Mouse (Mus musculus) midbrain, embryonic 14.5 days (tissue): ENCODE data around the gene Bcr. TPM values are rescaled to one million over a fixed set of nuclear protein-coding genes. Genes with fewer than 3 reads are reported as not detected.

ENCODE experiments used
- ATAC-seq: fragments of 200-750 bp; cut with Nextera tagmentation; 2 replicates; pipeline ENCODE4 v1.8.0; 2017; ENCODE audit warnings: moderate number of reproducible peaks, moderate library complexity; ENCODE audit not compliant: low FRiP score, low TSS enrichment
- DNase-seq: peaks from one replicate; pipeline ENCODE4 v3.0.0-alpha.2; 2015
- H3K27ac ChIP-seq: fragments of 300-500 bp; sonication (generic); replicated peaks from 2 replicates; pipeline ENCODE4 v1.5.1; 2014; ENCODE audit warnings: mild to moderate bottlenecking, low read depth, low read length, moderate library complexity
- H3K27me3 ChIP-seq: fragments of 300-500 bp; sonication (generic); 2 replicates; pipeline ENCODE4 v1.6.1; 2014; ENCODE audit warnings: low read length, control low read depth, mixed read lengths; ENCODE audit not compliant: control insufficient read depth, insufficient read depth
- H3K36me3 ChIP-seq: fragments of 300-500 bp; sonication (generic); 2 replicates; pipeline ENCODE4 v1.6.1; 2014; ENCODE audit warnings: low read length, control low read depth; ENCODE audit not compliant: control insufficient read depth, insufficient read depth
- H3K4me1 ChIP-seq: fragments of 300-500 bp; sonication (generic); 2 replicates; pipeline ENCODE4 v1.6.1; 2014; ENCODE audit warnings: mild to moderate bottlenecking, antibody characterized with exemption, low read length, control low read depth; ENCODE audit not compliant: control insufficient read depth, insufficient read depth
- H3K4me2 ChIP-seq: fragments of 300-500 bp; sonication (generic); 2 replicates; pipeline ENCODE4 v1.6.1; 2014; ENCODE audit warnings: mild to moderate bottlenecking, low read length, moderate library complexity
- H3K4me3 ChIP-seq: fragments of 300-500 bp; sonication (generic); replicated peaks from 2 replicates; pipeline ENCODE4 v1.5.1; 2014; ENCODE audit warnings: low read depth, low read length
- H3K9ac ChIP-seq: fragments of 300-500 bp; sonication (generic); replicated peaks from 2 replicates; pipeline ENCODE4 v1.6.1; 2014; ENCODE audit warnings: mild to moderate bottlenecking, low read length, moderate library complexity
- H3K9me3 ChIP-seq: fragments of 300-500 bp; sonication (generic); 2 replicates; pipeline ENCODE4 v1.6.1; 2016; ENCODE audit warnings: low read length, control low read depth, mixed read lengths; ENCODE audit not compliant: control insufficient read depth
- WGBS: fragments of 180-500 bp; shearing (Covaris S2); extraction: QIAGEN DNeasy Blood & Tissue Kit; methylation state at CpG from one replicate; pipeline ENCODE4 v1.1.7; 2014; 5-methylcytosine and 5-hydroxymethylcytosine counted together
- polyA plus RNA-seq: library from polyadenylated mRNA; unstranded; fragments of >200 nt; fragmentation: Nextera tagmentation; extraction: Ambion mirVana; gene quantifications from 2 replicates; pipeline ENCODE4 v1.2.1, GENCODE M21; 2014

Bcr gene
- polyA plus RNA-seq, 1 experiment from 2014 or later, result 22.8 TPM

DNA sequence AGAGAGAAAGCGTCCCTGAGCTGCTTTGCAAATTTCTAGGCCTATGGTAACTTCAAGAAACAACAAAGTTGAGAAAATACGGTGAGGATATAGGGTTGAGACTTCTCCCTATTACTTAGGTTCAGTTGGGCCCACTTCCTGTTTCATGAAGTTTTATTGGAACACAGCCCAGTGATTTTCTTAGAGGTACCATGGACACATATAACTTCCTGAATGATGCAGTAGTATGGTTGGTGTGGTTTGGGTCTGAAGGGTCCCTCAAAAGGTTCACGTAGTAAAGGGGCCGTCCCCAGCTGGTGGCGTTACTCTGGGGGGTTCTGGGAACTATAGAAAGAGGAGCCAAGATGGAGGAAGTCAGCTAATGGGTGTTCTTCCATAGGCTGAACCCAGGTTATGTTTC lies 45.3 kb downstream of the Bcr start:
- H3K27me3 ChIP-seq, result no peaks in the 10 kb centered on the region
- no peak overlapping the region for H3K27ac ChIP-seq
- H3K4me3 ChIP-seq, result no peak overlapping the region
- no peak for ATAC-seq
- no peak for DNase-seq
- peaks cover 31% of the 10 kb centered on the region for H3K4me1 ChIP-seq
- H3K4me2 ChIP-seq, result no peak overlapping the region
- WGBS, result 95% methylated on average over 5 of the region's 5 CpGs
- H3K9ac ChIP-seq, result no peak overlapping the region
- H3K36me3 ChIP-seq, result no peaks in the 10 kb centered on the region
- H3K9me3 ChIP-seq, result no peaks in the 10 kb centered on the region

DNA sequence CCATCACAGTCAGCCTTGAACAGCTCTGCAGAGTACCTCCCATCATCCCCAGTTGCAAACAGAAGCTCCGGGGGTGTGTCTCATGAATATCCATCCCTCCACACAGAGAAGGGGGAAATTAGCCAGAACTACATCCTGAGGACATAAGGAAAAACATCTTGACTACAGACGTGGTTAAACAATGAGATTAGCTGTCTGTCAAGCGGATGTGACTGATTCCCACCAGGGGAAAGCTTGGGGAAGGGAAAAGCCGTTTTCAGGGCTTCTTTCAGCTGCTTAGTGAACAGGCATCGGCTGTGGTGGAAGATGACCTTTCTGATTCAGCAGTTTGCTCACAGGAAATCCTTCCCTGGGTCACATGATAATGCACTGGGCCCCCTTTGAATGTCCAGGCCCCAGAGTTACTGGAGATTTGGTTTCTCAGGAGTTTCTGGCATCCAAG lies 46.6 kb downstream of the Bcr start:
- DNase-seq (peak; percentile 43), ATAC-seq (no peak)
- peaks cover 31% of the 10 kb centered on the region for H3K4me1 ChIP-seq
- no peaks in the 10 kb centered on the region for H3K36me3 ChIP-seq
- H3K4me2 ChIP-seq, result no peak overlapping the region
- WGBS, result 3% methylated on average over 5 of the region's 5 CpGs
- no peaks in the 10 kb centered on the region for H3K27me3 ChIP-seq
- peak overlapping the region; percentile 53 for H3K27ac ChIP-seq
- no peak overlapping the region; the same call in 1 of the 2 replicates for H3K9ac ChIP-seq
- no peak overlapping the region for H3K4me3 ChIP-seq
- H3K9me3 ChIP-seq, result no peaks in the 10 kb centered on the region

DNA sequence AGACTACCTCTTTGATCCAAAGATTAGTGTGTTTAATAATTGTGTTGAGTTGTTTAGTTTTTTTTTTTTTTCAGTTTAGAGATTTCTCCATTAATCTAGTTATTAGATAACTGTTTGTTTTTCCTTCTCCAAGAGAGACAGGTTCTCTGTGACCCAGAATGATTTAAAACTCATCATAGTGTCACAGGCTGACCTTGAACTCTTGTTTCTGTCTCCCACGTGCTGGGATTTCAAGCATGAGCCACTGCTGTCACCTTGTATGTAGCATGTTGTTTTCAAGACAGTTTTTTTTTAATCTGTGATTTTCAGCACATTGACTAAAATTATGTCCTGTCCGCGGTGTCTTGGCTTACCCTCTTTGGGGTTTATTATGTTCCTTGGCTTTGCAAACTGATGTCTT lies 47.7 kb downstream of the Bcr start:
- Histone ChIP-seq H3K9ac (no peak overlapping the region), H3K4me1 (peaks cover 31% of the 10 kb centered on the region)
- 80% methylated on average over 3 of the region's 3 CpGs for WGBS

GRCm38 (mm10) chr10:75111446-75112201 lies 51.2 kb downstream of the Bcr start:
- Histone ChIP-seq H3K4me2 (no peak overlapping the region), H3K27me3 (no peaks in the 10 kb centered on the region), H3K4me3 (no peak overlapping the region), H3K4me1 (peaks cover 8% of the 10 kb centered on the region; the same call in 1 of the 2 replicates), H3K9me3 (no peaks in the 10 kb centered on the region), H3K36me3 (no peaks in the 10 kb centered on the region), H3K9ac (no peak overlapping the region), H3K27ac (no peak overlapping the region)
- ATAC-seq (no peak), DNase-seq (no peak)
- WGBS, result 89% methylated on average over 11 of the region's 11 CpGs

More for the DNA sequence above, 47.7 kb downstream of the Bcr start:
- Histone ChIP-seq H3K4me2 (no peak overlapping the region), H3K4me3 (no peak overlapping the region), H3K27me3 (no peaks in the 10 kb centered on the region), H3K36me3 (no peaks in the 10 kb centered on the region), H3K9me3 (no peaks in the 10 kb centered on the region), H3K27ac (no peak overlapping the region)
- no peak for ATAC-seq
- no peak for DNase-seq

- Histone ChIP-seq H3K9me3 (no peaks in the 10 kb centered on the region), H3K27me3 (no peaks in the 10 kb centered on the region), H3K27ac (0 out of 2 replicates have a peak overlapping the region, but pooled peaks have one; percentile 6), H3K4me1 (peaks cover 2% of the 10 kb centered on the region; the same call in 1 of the 2 replicates), H3K4me3 (no peak overlapping the region), H3K9ac (no peak overlapping the region), H3K36me3 (no peaks in the 10 kb centered on the region), H3K4me2 (no peak overlapping the region)
- DNase-seq (no peak), ATAC-seq (no peak)
- WGBS, result 52% methylated on average over 3 of the region's 3 CpGs
These were observed 52.0 kb downstream of the Bcr start for GRCm38 (mm10) chr10:75112405-75112804.

- ATAC-seq, result no peak
- no peak overlapping the region for H3K9ac ChIP-seq
- WGBS, result 79% methylated on average over 9 of the region's 9 CpGs
- H3K36me3 ChIP-seq, result no peaks in the 10 kb centered on the region
- H3K4me2 ChIP-seq, result no peak overlapping the region
- no peaks in the 10 kb centered on the region for H3K9me3 ChIP-seq
- no peaks in the 10 kb centered on the region for H3K4me1 ChIP-seq
- DNase-seq, result no peak
- H3K27me3 ChIP-seq, result no peaks in the 10 kb centered on the region
- no peak overlapping the region for H3K27ac ChIP-seq
- H3K4me3 ChIP-seq, result no peak overlapping the region
These were observed 53.2 kb downstream of the Bcr start for GRCm38 (mm10) chr10:75113620-75114019.

DNA sequence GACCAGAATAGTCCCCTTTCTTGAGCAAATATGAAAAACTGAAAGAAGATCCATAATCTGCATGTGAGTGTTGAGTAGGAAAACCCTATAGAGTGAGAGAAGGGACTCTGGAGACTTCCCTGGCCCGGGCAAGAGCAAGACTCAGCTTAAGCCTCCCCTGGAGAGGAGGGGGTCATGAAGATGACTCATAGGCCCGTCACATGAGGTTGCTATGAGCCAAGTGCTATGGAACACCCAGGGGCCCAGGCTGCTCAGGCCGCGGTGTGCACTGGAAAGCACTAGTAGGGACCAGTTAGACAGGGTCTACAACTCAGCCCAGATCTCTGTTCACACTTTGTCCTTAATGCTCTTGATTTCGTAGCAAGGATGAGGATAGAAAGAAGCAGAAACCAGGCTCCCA lies 54.8 kb downstream of the Bcr start:
- no peaks in the 10 kb centered on the region for H3K4me1 ChIP-seq
- H3K27ac ChIP-seq, result no peak overlapping the region
- no peaks in the 10 kb centered on the region for H3K27me3 ChIP-seq
- ATAC-seq, result no peak
- no peak for DNase-seq
- H3K9ac ChIP-seq, result no peak overlapping the region
- H3K9me3 ChIP-seq, result no peaks in the 10 kb centered on the region
- no peak overlapping the region for H3K4me2 ChIP-seq
- no peaks in the 10 kb centered on the region for H3K36me3 ChIP-seq
- H3K4me3 ChIP-seq, result no peak overlapping the region
- WGBS, result 93% methylated on average over 5 of the region's 5 CpGs

DNA sequence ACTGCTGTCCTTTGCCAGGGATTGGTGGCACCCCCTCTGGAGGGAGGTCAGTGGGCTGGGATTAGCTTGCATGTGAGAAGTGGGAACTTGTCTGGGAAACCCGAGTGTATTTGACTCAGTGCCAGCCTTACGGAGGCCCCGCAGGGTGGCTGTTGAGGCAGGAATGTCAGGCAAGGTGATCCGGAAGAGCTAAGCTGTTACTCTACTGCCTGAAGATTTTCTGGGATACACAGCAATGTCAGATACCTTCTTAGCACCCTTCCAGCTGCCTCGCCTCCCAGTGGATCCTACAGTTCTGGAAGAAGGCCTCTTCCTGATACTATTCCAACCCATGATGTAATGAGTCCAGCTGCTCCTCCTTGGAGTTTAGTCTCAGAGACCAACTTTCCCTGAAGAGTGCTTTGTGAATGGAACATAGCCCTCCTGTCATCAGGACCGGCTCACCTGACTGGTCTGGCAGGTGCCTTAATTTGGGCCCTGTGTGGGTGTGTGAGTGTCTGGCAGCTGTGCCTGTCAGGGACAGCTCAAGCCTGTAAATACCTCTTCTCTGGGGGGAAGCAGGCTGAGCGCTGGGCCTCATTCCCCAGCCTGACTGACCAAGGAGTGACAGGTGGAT lies 56.6 kb downstream of the Bcr start:
- Histone ChIP-seq H3K4me3 (no peak overlapping the region), H3K9me3 (no peaks in the 10 kb centered on the region), H3K4me1 (peaks cover 12% of the 10 kb centered on the region; the same call in 1 of the 2 replicates), H3K4me2 (no peak overlapping the region), H3K27me3 (no peaks in the 10 kb centered on the region), H3K9ac (no peak overlapping the region), H3K36me3 (no peaks in the 10 kb centered on the region), H3K27ac (no peak overlapping the region)
- DNase-seq (no peak), ATAC-seq (no peak)
- WGBS, result 84% methylated on average over 7 of the region's 7 CpGs

- no peak overlapping the region for H3K9ac ChIP-seq
- WGBS, result 89% methylated on average over 6 of the region's 6 CpGs
- ATAC-seq (no peak), DNase-seq (no peak)
- H3K4me2 ChIP-seq, result no peak overlapping the region
- no peak overlapping the region for H3K27ac ChIP-seq
- no peaks in the 10 kb centered on the region for H3K9me3 ChIP-seq
- H3K36me3 ChIP-seq, result no peaks in the 10 kb centered on the region
- peaks cover 13% of the 10 kb centered on the region; the same call in 1 of the 2 replicates for H3K4me1 ChIP-seq
- no peak overlapping the region for H3K4me3 ChIP-seq
- no peaks in the 10 kb centered on the region for H3K27me3 ChIP-seq
These were observed 58.1 kb downstream of the Bcr start for GRCm38 (mm10) chr10:75118444-75118843.
